Mouse (Mus musculus) layer of hippocampus, adult 11-12 months (tissue): ENCODE data around the gene Lrrc8c.

Experiments used
- DNase-seq: peaks from one replicate; pipeline ENCODE4 v3.0.0; 2022; ENCODE audit warnings: low spot score

Gene Lrrc8c

GRCm38 (mm10) chr5:105501136-105501535 is 18.1 kb upstream of the Lrrc8c start:
- no peak for DNase-seq

DNA sequence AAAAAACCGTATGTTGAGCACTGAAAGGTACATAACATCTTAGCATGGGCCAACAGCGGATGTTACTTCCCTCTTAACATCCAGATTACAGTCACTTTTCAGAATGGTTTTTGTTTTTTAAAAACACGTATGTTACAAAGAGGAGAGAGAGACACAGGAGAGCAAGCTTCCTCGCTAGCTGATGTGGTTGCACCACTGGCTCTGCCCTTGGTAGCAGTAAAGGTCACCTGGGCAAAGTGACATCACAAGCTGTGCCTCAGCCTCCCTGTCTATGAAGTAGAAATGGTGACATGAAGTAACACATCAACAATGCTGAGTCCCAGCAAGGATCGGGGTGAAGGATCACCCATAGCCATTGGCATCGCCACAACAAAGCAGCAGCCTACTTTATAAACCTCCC is 10.4 kb upstream of the Lrrc8c start:
- no peak for DNase-seq

GRCm38 (mm10) chr5:105512297-105512696 is 6.9 kb upstream of the Lrrc8c start:
- DNase-seq = no peak

- no peak for DNase-seq
Measured at GRCm38 (mm10) chr5:105515532-105515931, 3.7 kb upstream of the Lrrc8c start.

DNA sequence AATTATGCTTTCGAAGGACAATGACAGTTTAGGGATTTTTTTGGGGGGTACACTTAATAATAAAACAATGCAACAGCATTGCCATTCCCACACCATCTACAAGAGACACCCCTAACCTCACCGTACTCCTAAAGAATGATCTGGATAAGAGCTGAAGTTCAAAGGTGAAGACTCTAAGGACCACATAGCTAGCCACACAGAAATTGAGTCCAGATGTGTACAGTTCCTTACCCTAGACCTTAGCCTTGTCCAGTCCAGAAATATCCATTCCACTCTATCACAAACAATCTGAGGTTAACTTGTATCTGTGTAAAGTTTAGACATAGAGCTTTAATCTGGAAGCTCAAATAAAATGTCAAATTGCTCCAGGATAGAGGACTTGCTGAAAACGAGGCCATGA is 2.9 kb upstream of the Lrrc8c start:
- DNase-seq = no peak

DNA sequence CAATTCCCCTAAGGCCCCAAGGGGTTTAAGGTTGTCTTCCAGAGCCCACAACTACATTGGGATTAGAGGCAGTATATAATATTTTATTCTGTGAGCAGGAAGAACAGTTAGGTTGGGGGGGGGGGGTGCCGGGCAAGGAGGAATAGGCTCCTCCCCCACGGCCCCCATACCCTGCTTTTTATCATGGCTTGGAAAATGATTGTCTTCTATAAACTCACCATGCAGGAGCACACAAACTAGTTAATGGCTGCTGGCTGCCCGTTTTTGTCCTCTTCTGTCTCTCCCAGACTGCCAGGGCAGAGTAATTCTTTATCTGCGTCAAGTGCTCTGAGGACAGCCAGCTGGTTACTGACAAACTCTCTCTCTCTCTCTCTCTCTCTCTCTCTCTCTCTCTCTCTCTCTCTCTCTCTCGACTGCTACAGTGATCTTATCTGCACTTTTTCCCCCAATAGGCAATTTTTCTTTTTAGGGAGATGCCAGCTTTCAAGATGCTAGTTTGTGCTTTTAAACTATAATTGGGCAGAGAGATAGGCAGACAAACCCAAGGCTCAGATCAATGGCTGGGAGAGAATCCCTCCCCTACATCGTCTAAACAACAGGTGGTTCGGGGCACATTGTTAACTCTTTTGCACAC is 1.1 kb upstream of the Lrrc8c start:
- DNase-seq = no peak

DNA sequence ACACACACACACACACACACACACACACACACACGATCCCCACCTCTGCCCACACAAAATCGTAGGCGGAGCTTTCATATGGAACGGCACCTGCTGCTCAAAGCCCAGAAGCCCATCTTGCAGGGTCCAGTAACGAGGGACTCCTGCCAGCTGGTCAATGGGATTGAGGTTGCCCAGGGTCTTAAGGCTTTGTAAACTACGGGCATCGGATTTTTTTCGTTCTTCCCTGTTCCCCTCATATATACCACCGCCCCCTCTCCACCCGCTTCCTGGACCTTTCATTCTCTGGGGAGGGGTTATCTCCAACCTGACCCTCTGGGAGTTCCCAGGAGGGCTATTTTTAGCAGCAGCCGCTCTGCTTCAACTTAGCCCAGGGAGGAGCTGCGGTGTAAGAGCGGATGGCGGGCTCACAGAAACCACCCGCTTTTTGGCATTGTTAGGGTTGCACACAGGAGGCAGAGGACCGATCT is 527 bp upstream of the Lrrc8c start:
- DNase-seq = peak; percentile 41

DNA sequence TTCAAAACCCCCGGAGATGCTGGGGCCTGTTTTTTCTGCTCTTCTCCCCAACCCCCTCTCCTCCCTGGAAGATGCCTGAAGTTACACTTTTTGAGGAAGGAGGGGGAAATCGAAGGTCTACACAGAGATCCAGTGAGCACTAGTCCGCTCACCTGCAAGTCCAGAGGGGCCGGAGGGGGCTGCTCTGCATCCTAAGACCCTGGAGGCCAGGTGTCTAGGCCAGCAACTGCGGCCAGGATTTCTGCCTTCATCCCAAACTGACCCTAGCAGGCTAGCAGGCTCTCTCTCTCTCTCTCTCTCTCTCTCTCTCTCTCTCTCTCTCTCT is 750 bp downstream of the Lrrc8c start:
- peak; percentile 20 for DNase-seq

DNA sequence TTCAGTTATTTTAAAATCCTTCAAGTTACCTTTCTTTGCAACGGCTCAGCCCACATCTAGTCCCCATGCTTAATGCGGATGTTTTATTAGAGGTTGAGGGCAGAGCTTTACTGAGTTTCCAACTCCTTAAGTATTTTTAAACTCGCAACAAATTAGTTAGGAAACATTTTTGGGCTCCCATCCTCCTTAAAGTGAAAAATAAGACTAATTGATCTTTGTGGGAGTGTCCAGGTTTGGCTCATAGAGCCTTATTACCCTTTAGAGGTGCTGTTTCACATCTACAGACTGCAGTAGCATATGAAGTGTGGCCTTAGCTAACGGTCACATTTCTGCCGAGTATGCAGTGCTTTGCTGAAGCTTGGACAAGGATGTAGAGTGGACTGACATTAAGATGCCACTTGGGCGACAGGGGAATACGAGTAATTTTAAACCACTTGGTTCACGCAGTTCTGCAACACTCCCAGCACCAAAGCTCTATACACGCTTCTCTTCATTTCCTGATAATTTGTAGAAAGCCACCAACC is 1.3 kb downstream of the Lrrc8c start:
- no peak for DNase-seq

DNA sequence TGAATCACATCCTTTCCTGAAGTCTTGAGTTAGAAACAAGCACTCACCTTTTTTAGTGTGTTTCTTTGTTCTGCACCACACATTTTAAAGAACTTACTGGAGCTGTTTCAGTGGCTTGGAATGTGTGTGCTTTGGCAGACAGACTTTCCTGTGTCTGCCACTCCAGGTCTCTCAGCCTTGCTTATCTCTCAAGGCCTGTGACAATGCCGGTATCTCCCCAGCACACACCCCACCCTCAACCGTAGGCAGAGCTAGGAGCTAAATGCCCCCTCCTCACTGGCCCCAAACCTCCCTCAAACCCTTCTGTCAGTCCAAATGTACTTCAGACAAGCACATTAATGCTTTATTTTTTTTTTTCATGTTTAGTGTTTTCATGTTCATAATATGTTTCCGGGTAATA is 4.3 kb downstream of the Lrrc8c start:
- no peak for DNase-seq

DNA sequence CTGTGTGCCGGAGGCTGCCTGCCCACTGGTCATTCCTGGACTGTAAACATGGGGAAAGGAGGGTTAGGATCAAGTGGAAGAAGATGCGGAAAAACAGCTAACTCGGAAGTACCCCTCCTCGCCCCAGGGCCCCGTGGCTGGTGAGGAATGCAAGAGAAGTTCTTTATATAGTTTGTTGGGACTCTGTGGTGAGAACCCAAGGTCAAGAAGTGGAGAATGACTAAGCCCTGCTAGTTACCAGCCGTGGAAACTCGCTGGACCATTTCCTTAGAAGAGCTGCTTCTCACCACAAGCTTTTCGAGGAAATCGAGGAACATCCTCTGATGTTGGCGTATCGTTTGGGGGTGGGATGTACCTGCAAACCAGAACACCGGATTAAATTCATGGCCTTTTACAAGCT is 5.8 kb downstream of the Lrrc8c start:
- no peak for DNase-seq

DNA sequence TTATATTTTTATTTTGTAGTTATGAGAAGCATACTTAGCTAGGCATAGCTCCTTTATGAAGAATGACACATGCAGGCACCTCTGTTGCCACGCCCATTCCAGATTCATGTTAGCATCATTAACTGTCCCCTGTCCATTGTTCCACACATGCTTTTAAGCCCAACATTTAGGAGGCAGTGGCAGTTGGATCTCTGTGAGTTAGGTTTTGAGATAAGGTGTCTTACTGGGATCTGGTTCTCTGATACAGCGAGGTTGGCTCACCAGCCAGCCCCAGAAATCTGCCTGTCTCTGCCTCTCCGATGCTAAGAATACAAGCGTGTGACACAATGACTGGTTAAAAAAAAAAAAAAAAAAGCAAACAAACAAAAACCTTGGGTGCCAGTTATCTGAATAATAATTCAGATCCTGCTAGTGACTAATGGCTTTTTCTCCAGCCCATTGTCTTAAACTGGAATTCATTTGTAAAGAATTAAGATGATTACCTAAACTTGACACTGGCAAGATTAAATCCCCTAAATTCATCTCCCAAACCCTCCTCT is 7.0 kb downstream of the Lrrc8c start:
- no peak for DNase-seq

DNA sequence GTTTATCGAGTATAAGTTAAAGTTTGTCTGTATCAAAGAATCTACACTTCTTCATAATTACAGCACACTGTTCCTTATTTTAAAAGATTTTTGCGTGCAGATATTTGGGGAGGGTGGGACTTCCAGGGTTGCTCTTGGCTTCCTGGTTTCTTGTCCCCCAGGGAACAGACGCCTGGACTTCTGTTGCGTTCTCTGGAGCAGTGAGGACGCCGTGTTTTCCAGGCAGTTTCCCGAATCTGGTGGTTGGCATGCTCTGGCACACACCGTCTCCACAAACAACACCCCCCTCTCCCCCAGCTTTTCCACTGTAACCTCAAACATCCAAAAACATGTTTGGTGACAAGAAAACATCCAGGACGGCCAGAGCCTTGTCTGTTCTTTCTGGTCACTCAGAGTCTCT is 7.6 kb downstream of the Lrrc8c start:
- DNase-seq = no peak

DNA sequence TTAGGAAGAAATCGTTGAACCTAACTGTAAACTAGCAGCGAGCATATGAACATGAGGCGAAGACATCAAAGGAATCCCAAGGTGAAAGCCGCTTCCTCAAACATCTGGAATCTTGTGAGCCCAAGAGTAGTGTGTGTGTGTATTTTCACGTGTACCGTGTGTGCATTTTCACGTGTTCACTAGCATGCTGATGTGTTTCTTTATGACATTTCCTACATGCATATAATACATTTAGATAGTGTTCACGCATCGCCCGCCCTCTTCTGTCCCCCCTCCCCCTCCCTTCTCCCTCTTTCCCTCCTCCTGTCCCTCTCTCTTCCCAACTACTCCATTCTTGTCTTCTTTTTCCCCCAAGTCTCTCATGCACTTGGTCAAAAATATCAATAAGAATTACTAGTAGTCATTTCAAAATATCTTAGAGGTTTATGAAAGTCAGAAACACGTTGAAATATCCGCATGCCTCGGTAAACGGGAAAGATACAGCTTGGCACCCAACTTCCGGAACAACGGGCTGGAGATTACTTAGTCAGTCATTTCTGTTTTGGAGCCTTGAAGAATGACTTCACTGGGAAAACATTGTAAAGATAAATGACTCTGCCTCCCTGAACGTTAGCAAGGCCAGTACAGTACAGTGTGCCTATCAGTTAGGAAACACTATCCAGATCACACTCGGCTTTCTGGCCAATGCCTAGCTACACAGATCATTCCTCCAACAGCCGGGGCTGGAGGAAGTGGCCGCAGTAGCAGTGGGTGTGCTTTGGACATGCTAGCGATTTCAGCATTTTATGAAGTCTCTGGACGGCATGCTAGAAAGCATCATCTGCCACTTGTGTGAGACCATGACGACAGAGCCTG is 8.5 kb downstream of the Lrrc8c start:
- DNase-seq = no peak

GRCm38 (mm10) chr5:105530576-105530975 is 11.4 kb downstream of the Lrrc8c start:
- no peak for DNase-seq

GRCm38 (mm10) chr5:105535186-105535585 is 16.0 kb downstream of the Lrrc8c start:
- DNase-seq = no peak

- no peak for DNase-seq
Measured at GRCm38 (mm10) chr5:105536172-105536571, 17.0 kb downstream of the Lrrc8c start.

DNA sequence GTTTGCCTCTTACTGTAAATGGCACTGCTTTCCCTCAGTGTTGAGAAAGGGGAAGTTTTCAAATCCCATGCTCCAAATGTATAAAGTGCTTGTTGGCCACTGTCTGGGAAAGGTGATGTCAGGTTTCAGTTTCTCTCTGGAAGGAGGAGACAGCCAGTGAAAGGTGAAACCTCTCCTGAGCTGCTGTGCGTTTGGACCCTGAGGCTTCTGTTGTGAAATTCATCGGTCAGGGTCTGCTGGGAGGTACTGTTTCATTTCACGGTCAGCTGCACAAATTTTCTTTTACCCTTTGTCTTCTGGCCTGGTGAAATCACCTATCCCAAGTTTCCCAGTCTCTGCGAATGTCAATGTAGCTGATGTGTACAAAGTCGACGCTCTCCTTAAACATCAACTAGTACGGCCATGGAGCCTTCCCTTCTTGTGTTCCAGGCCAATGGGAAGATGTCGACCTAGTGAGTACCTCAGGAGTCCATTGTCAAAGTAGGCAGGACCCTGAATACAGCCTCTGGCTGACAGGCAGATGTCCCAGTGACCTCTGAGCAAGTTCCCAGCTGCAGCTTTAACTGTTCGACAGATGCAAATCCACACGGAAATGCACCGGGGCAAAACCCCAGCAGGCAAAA is 18.0 kb downstream of the Lrrc8c start:
- DNase-seq = no peak

DNA sequence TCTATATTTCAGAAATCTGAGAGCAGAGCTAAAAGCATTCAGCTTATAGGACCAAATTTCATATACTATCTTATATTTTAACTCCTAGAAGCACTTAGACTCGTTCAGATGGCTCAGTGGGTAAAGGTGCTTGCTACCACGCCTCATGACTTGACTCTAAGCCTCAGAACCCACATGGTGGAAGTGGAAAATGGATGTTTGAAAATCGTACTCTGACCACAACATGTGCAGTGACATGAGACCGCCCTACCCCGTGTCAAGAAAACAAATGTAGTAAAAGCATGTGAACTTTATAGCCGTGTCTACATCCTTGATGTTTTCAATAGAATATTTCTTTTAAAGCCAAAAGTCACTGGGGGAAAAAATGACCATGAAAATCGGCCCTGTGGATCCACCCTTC is 21.9 kb downstream of the Lrrc8c start:
- DNase-seq = no peak

- no peak for DNase-seq
Measured at GRCm38 (mm10) chr5:105545126-105545525, 25.9 kb downstream of the Lrrc8c start.

- DNase-seq = no peak
Measured at GRCm38 (mm10) chr5:105547115-105547514, 27.9 kb downstream of the Lrrc8c start.

- DNase-seq = no peak
Measured at GRCm38 (mm10) chr5:105551808-105552207, 32.6 kb downstream of the Lrrc8c start.

DNA sequence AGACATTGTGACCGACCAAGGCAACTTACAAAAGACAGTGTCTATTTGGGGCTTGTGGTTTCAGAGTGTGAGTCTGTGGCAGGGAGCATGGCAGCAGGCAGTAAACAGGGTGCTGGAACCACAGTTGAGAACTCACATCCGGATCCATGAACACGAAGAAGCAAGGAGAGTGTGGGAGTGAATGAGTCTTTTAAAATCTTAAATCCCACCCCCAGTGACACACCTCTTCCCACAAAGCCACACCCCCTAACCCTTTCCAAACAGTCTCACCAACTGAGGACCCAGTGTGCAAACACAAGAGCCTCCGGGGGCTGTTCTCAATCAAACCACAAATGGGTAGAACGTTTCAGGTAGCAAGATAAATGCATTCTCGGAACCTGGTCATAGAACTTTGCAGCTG is 37.1 kb downstream of the Lrrc8c start:
- no peak for DNase-seq
